Mouse (Mus musculus): ENCODE data around the gene Eef1a1. TPM values are rescaled to one million over a fixed set of nuclear protein-coding genes. Genes with fewer than 3 reads are reported as not detected.

Gene Eef1a1
- polyA plus RNA-seq, 1 experiment from 2014 or later, result 4,191 TPM

DNA sequence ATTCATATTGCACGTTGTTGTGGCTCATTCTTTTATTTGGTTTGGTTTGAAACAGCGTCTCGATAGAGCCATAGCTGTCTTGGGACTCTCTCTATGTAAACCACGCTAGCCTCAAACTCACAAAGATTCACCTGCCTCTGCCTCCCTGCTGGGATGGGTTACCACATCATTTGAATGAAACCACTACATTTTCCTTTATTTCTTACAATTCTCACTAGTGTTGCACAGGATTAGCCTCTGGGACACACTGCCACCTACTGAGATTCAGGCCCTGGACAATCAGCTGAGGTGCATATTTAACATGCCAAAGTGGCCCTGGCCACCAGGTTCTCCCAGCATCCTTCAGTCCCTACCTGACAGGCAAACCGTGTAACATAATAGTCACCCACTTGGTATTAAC lies 49.5 kb downstream of the Eef1a1 start:
- WGBS, result 67% methylated on average over 5 of the region's 5 CpGs
- peaks cover 54% of the 10 kb centered on the region for H3K27me3 ChIP-seq
- no peaks in the 10 kb centered on the region for H3K36me3 ChIP-seq
- no peaks in the 10 kb centered on the region; the same call in 1 of the 2 replicates for H3K4me1 ChIP-seq
- no peaks in the 10 kb centered on the region for H3K9me3 ChIP-seq
- H3K9ac ChIP-seq, result no peak overlapping the region
- no peak overlapping the region for H3K4me3 ChIP-seq
- no peak overlapping the region for H3K27ac ChIP-seq
- ATAC-seq (ENCODE audit: insufficient number of reproducible peaks, insufficient read depth, low FRiP score, low TSS enrichment), result no peak
- no peak overlapping the region for H3K4me2 ChIP-seq (replicated peaks)

DNA sequence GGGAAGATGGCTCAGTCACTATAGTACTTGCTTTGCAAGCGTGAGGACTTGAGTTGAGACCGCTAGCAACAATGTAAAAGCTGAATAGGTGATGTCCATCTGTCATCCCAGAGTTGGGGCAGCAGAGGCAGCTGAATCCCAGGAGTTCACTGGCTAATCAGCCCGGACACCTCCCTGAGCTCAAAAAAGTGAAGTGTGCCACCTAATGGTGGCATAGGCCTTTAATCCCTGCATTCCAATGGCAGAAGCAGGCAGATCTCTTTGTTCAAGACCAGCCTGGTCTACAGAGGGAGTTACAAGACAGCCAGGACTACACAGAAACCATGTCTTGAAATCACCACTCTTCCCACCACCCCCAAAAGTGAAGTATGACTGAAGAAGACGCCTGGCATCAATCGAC lies 56.5 kb downstream of the Eef1a1 start:
- no peak overlapping the region for H3K4me3 ChIP-seq
- H3K36me3 ChIP-seq, result no peaks in the 10 kb centered on the region
- no peaks in the 10 kb centered on the region for H3K9me3 ChIP-seq
- no peak overlapping the region for H3K9ac ChIP-seq
- no peak for ATAC-seq (ENCODE audit: insufficient number of reproducible peaks, insufficient read depth, low FRiP score, low TSS enrichment)
- H3K4me1 ChIP-seq, result 0 out of 2 replicates have a peak, but pooled peaks cover 6% of the 10 kb centered on the region
- H3K27me3 ChIP-seq, result peaks cover 3% of the 10 kb centered on the region; the same call in 1 of the 2 replicates
- no peak overlapping the region for H3K27ac ChIP-seq
- H3K4me2 ChIP-seq (replicated peaks), result no peak overlapping the region
- WGBS, result 86% methylated on average over 5 of the region's 5 CpGs

GRCm38 (mm10) chr9:78430486-78430885 lies 58.5 kb downstream of the Eef1a1 start:
- WGBS, result 73% methylated on average over 6 of the region's 6 CpGs
- Histone ChIP-seq H3K9ac (no peak overlapping the region), H3K27me3 (peaks cover 3% of the 10 kb centered on the region; the same call in 1 of the 2 replicates)

GRCm38 (mm10) chr9:78429551-78429950 lies 59.4 kb downstream of the Eef1a1 start:
- Histone ChIP-seq H3K27ac (no peak overlapping the region), H3K27me3 (peaks cover 3% of the 10 kb centered on the region; the same call in 1 of the 2 replicates), H3K4me2 (replicated peaks) (no peak overlapping the region), H3K36me3 (no peaks in the 10 kb centered on the region), H3K9me3 (no peaks in the 10 kb centered on the region), H3K9ac (no peak overlapping the region), H3K4me3 (no peak overlapping the region), H3K4me1 (0 out of 2 replicates have a peak, but pooled peaks cover 6% of the 10 kb centered on the region)
- 60% methylated on average over 2 of the region's 2 CpGs for WGBS
- no peak for ATAC-seq (ENCODE audit: insufficient number of reproducible peaks, insufficient read depth, low FRiP score, low TSS enrichment)

More at GRCm38 (mm10) chr9:78430486-78430885, 58.5 kb downstream of the Eef1a1 start:
- Histone ChIP-seq H3K9me3 (no peaks in the 10 kb centered on the region), H3K4me2 (replicated peaks) (no peak overlapping the region), H3K36me3 (no peaks in the 10 kb centered on the region), H3K27ac (no peak overlapping the region), H3K4me3 (no peak overlapping the region), H3K4me1 (0 out of 2 replicates have a peak, but pooled peaks cover 6% of the 10 kb centered on the region)
- no peak for ATAC-seq (ENCODE audit: insufficient number of reproducible peaks, insufficient read depth, low FRiP score, low TSS enrichment)

- WGBS, result 82% methylated on average over 4 of the region's 4 CpGs
Measured at GRCm38 (mm10) chr9:78428870-78429432, 60.0 kb downstream of the Eef1a1 start.

More at GRCm38 (mm10) chr9:78428870-78429432, 60.0 kb downstream of the Eef1a1 start:
- H3K36me3 ChIP-seq, result no peaks in the 10 kb centered on the region
- H3K4me1 ChIP-seq, result 0 out of 2 replicates have a peak, but pooled peaks cover 6% of the 10 kb centered on the region
- H3K9ac ChIP-seq, result no peak overlapping the region
- H3K27ac ChIP-seq, result no peak overlapping the region
- peaks cover 3% of the 10 kb centered on the region; the same call in 1 of the 2 replicates for H3K27me3 ChIP-seq
- H3K4me2 ChIP-seq (replicated peaks), result no peak overlapping the region
- H3K4me3 ChIP-seq, result no peak overlapping the region
- no peaks in the 10 kb centered on the region for H3K9me3 ChIP-seq
- ATAC-seq (ENCODE audit: insufficient number of reproducible peaks, insufficient read depth, low FRiP score, low TSS enrichment), result no peak

Small RNAs within 50 kb of the gene (microRNA-seq; reads per million reads assigned to microRNA genes)
- not detected for gene Gm26377

Other genes starting within 250 kb of the Eef1a1 start
- 0.19 TPM in 1 of 2 replicates, not detected in the other for gene Gm3776, start 232.0 kb downstream of the Eef1a1 start, polyA plus RNA-seq (2016; fragmentation: Nextera tagmentation; extraction: Ambion mirVana)
- not detected in 2 replicates for gene Gm10639, start 199.2 kb downstream of the Eef1a1 start, polyA plus RNA-seq (2016; fragmentation: Nextera tagmentation; extraction: Ambion mirVana)
- gene Omt2a, start 174.4 kb downstream of the Eef1a1 start, polyA plus RNA-seq (2016; fragmentation: Nextera tagmentation; extraction: Ambion mirVana), result not detected in 2 replicates
- not detected in 2 replicates for gene Omt2b, start 161.6 kb downstream of the Eef1a1 start, polyA plus RNA-seq (2016; fragmentation: Nextera tagmentation; extraction: Ambion mirVana)
- gene Gsta2, start 133.4 kb downstream of the Eef1a1 start, polyA plus RNA-seq (2016; fragmentation: Nextera tagmentation; extraction: Ambion mirVana), result not detected in 2 replicates
- gene Dppa5a, start 121.0 kb downstream of the Eef1a1 start, polyA plus RNA-seq (2016; fragmentation: Nextera tagmentation; extraction: Ambion mirVana), result 0.37 and 0.66 TPM in 2 replicates
- gene Ooep, start 110.4 kb downstream of the Eef1a1 start, polyA plus RNA-seq (2016; fragmentation: Nextera tagmentation; extraction: Ambion mirVana), result 2.2 TPM in 2 replicates
- 0.19 and 0.33 TPM in 2 replicates for gene Ddx43, start 93.4 kb downstream of the Eef1a1 start, polyA plus RNA-seq (2016; fragmentation: Nextera tagmentation; extraction: Ambion mirVana)
- gene Cgas, start 45.9 kb downstream of the Eef1a1 start, polyA plus RNA-seq (2016; fragmentation: Nextera tagmentation; extraction: Ambion mirVana), result 1.7 and 2.1 TPM in 2 replicates
- 22.1 and 22.8 TPM in 2 replicates for gene Mto1, start 40.9 kb downstream of the Eef1a1 start, polyA plus RNA-seq (2016; fragmentation: Nextera tagmentation; extraction: Ambion mirVana)
- gene Gm17324, start 40.4 kb downstream of the Eef1a1 start, polyA plus RNA-seq (2016; fragmentation: Nextera tagmentation; extraction: Ambion mirVana), result 1.0 and 1.6 TPM in 2 replicates
- 14.4 and 17.4 TPM in 2 replicates for gene Slc17a5, start 98.9 kb upstream of the Eef1a1 start, polyA plus RNA-seq (2016; fragmentation: Nextera tagmentation; extraction: Ambion mirVana)
- 6.4 and 7.1 TPM in 2 replicates for gene Cd109, start 126.4 kb upstream of the Eef1a1 start, polyA plus RNA-seq (2016; fragmentation: Nextera tagmentation; extraction: Ambion mirVana)